Mouse (Mus musculus): Measurements from ENCODE around the gene Rnf151.

Gene Rnf151

DNA sequence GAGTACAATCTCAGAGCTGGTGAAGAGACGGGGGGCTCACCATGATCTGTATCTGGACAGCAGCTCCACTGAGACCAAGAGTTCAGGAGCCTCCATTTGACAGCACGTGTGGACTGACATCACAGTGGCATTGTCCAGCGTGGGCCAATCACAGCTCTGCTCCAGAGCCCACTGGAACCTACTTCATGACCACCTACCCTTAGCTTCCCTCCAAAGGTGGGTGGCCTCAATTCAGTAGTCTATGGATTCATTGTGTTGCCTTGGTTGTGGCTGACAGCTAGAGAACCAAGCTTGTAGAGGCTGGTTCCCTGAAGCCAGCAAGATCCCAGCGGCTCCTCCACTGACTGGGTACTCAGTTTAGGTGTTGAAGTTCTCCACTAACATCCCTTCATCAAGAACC is at the start of gene Rnf151, which contains the start of gene Rps2:
TSS of gene Rnf151 (minus strand) at position 121 of the 400 bp plus-strand sequence.
TSS of gene Rps2 (plus strand) at position 174 of the 400 bp plus-strand sequence.
- no peak for DNase-seq (ENCODE audit: low spot score in 2 of 2)

- DNase-seq (ENCODE audit: low spot score in 2 of 2): no peak
Observed at GRCm38 (mm10) chr17:24766266-24766875, 48.5 kb upstream of the Rnf151 start.

DNA sequence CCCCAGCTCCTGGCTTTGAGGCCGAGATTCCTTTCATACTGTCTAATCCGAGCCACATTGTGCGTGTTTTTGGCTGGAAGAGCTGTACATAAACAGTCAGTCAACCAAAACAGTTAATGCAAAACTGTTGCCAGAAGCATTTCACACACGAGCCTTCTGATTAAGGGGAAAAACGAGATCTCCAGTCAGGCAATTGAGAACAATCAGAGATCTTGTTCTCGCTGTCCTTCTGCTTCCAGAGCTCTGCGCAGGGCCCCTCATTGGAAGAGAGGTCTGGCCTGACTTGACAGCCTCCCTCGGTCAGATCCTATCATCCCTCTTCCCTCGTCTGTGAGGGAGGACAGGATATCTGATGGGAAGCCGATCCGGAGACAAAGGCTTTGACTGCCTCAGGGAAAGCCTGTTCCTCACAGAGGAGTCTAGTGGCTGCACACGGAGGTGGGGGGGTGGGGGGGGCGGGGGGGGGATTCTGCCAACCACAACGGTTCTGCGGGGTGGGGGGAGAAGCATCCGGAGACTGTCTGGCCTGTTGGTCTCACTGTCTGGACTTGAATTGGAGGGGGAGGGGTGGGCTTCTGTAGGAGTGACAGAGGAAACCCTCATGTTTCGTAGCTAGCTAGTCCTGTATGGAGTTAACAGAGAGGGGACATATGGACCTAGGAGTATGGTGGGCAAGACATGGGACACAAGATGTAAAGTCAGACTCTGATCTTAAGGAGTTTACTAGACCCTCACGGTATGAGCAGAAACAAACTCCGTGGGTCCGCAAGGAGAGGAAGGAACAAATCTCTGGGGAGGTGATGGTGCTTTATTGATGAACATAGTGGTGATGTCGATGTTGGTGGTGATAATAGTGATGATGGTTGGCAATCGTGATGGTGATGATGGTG is 47.4 kb upstream of the Rnf151 start:
- no peak for DNase-seq (ENCODE audit: low spot score in 2 of 2)

DNA sequence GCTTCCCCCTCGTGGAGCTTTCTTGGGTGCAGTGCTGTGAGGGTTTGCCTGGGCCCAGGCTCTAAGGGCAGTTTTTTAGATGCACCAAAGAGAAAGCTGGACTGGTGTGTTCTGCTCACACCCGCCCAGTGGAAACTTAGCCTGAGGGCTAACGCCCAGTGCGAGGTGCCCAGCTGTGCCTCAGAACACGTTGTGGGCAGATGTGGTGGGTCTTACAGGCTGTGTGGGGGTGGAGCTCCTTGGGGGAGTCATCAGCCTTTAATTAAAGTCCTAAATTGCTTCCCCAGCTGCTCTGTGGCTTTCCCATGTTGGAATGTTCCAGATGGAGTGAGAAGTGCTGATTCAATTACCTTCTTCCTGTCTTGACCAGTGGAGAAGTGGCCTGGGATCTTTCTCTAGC is 43.3 kb upstream of the Rnf151 start:
- no peak for DNase-seq (ENCODE audit: low spot score in 2 of 2)

- no peak for DNase-seq (ENCODE audit: low spot score in 2 of 2)
Observed at GRCm38 (mm10) chr17:24757394-24757793, 39.5 kb upstream of the Rnf151 start.

DNA sequence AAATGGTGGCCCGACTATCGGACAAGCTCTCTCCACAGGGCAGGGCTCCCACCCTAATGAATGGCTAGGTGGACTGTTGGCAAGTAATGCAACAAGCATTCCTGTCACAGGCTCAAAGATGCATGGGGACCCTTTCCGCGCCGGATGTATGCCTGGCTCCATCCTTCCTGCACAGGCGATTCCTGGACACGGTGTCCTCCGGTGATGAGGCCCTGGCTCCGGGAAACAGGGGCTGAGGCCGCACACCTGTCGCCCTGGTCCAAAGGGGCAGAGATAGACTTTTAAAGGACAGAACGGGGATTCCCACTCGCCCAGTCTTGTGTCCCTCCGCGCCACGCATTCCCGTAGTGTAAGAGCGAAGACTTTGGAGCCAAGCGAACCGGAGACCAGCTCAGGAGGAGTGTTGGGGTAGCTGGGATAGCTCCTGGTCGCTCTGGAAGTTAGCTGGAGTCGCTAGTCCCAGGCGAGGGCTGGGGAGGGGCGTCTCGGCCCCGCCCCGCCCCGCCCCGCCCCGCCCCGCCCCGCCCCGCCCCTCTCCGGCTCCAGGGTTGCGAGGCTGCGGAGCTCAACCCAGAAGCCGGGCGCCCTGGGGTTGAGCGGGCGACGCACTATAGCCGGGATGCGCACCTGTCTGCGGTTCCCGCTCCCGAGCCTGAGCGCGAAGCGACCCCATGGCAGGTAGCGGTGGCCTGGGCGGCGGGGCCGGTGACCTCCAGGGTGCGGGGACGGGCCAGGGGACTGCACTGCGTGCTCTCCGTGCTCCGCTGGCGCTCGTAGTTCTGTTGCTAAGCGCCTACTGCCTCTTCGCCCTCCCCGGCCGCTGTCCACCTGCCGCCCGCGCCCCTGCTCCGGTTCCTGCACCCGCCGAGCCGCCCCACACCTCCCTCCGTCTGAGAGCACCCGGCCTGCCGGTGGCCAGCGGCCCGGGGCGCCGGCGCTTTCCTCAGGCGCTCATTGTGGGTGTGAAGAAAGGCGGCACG is 34.8 kb upstream of the Rnf151 start, which contains the start of gene Hs3st6:
TSS of gene Hs3st6 (plus strand) at position 574 of the 980 bp plus-strand sequence.
- no peak for DNase-seq (ENCODE audit: low spot score in 2 of 2)

GRCm38 (mm10) chr17:24751528-24751927 is 33.7 kb upstream of the Rnf151 start:
- peak in 1 of 2 experiments; percentile 21 for DNase-seq (ENCODE audit: low spot score in 2 of 2)

- DNase-seq (ENCODE audit: low spot score in 2 of 2): no peak
Observed at GRCm38 (mm10) chr17:24746986-24747385, 29.1 kb upstream of the Rnf151 start.

DNA sequence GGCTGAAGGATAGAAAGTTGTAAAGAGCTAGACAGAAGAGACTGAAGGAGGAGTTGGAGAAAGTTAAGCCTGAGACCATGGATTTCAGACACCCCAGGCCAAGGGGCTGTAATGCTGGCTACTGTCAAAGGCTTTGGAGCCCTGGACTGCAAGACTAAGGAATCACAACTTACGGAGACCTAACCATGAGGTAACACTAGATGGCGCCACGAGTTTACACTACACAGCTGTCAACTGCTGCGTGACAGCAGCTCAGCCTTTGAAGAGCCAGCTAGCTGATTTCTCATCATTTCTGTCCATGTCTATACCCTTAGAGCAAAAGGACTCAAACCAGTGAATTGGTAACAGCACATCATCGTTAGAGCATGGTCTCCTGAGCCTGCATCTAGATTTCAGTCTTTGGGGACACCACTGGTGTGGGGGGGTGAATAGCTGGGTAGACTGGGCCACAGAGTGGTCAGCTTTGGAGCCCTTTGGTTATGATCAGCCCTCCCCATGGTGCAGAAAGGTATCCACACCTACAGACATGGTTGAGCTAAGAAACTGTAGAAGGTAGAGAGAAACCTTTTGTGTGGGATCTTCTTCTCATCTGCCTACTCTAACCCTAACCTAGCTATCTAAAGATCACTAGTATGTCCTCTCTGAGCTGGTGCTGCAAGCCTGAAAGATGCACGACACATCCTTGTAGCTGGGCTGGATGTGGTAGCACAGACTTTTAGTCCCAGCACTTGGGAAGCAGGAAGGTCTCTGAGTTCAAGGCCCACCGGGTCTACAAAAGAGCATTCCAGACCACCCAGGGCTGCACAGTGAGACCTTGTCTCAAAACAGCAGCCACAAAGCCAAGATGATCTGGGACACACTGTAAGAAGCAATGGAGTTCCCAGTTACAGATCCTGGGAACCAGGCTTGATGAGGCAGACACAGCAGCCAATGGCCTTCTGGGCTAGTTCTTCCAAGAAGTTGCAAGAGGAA is 27.9 kb upstream of the Rnf151 start:
- DNase-seq (ENCODE audit: low spot score in 2 of 2): peak; percentile 72 to 84

DNA sequence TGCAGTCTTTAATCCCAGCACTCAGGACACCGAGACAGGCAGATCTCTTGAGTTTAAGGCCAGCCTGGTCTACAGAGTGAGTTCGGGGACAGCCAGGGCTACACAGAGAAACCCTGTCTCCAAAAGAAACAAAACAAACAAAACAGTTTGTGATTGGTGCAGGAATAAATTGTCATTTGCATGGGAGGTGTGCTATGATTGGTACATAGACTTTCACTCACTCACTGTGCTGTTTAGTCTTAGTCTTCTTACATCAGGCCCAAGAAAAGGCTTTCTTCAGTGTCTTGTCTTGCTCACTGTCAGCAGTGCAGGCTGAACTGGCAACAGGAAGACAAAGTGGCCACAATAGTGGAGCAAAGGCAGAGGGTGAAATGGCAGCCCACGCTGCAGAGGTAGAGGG is 26.5 kb upstream of the Rnf151 start:
- DNase-seq (ENCODE audit: low spot score in 2 of 2): no peak

GRCm38 (mm10) chr17:24743896-24744295 is 26.0 kb upstream of the Rnf151 start:
- no peak for DNase-seq (ENCODE audit: low spot score in 2 of 2)

DNA sequence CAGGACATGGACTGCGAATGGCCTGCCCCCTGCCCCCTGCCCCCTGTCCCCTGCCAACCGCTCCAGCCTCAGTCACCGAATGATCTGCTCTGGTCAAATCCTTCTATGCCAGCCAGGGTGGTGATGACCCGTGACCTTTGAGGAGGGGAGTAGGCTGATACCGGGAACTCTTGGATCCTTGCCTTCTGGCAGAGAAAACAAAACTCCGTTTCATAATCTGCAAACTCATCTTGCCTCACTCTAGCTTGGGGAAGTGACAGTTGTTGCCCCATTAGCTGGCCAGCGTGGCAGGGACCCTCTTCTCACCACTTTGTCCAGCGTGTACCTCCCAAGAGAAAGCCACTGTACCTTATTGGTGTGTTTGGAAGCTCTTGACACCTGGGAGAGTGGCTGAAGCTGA is 24.4 kb upstream of the Rnf151 start:
- DNase-seq (ENCODE audit: low spot score in 2 of 2): no peak

DNA sequence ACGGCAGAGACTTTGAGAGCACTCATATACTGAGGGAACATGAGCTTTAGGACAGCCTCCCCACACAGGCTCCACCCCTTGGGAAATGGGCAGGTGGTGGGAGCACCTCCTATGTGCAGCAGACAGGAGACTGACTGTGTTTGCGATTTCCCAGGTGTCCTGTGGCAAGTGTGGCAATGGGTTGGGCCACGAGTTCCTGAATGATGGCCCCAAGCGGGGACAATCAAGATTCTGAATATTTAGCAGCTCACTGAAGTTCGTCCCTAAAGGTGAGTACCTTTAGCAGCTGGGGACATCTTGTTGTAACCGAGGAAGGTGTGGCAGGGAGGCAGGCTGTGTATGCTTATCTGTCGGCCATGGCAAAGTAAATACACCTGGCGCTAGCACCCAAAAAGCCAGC is 22.1 kb upstream of the Rnf151 start:
- DNase-seq (ENCODE audit: low spot score in 2 of 2): no peak

- DNase-seq (ENCODE audit: low spot score in 2 of 2): no peak
Observed at GRCm38 (mm10) chr17:24738238-24738637, 20.4 kb upstream of the Rnf151 start.

DNA sequence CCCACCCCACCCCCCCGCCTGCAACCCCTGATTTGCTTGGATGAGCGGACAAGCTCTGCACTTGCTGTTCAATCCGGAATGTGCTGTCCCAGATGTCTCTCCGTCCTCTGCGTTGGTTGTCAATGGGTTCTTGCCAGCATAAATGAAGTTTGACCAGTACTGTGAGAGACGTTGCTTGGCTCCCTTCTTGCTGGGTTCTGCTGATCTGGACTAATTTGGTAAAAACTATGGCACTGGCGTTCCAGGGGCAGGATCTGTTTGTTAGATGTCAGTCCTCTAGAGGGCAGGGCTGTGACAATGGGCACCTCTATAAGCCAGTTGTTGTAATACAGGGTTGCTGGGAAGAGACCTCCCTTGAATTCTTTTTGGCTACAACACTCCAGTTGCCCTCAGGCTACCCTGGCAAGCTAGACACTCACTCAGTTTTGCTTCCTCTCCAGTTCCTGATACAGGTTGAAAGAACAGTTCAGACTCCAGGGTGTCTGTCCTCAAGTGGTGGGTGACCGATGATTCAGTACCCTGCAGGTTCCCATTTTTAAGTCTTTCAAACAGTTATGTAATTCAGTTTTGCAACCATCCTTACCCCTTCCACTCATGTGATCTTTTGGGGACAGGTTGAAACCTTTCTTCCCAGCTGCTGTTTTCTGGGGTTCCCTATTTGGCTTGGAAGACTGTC is 19.4 kb upstream of the Rnf151 start:
- no peak for DNase-seq (ENCODE audit: low spot score in 2 of 2)

DNA sequence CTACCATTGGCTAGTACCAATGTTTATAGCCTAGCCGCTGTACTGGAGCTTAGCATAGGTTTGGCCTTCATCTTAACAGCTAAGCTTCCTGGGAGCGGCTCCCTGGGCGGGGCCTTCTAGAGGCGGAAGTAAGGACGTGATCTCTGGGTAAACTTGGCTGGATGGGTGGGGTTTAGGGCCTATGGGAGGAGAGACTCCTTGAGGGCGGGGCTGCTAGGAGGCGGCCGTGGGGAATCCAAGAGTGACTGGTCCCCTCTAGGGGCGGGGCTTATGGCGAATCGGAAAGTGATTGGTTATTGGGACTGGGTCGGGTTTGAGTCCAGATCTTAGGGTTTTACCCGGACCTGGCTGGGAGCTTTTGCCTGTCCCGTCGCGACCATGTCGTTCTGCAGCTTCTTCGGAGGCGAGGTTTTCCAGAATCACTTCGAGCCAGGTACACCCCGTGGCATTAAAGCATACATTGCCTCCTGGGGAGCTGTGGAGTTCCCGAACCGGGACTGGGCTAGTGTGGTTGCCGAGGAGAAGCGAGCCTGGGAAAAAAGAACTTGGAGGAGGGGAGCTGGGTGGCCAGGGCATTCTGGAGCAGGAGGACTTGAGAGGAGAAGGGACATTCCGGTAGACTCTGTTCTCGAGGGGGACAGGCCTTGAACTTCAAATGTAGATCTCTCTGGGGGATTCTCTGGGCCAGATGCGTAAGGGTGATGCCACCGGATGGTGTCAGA is 18.6 kb upstream of the Rnf151 start, which contains the start of gene Msrb1:
TSS of gene Msrb1 (plus strand) at position 313 of the 722 bp plus-strand sequence.
- peak; percentile 96 to 97 for DNase-seq (ENCODE audit: low spot score in 2 of 2)

- DNase-seq (ENCODE audit: low spot score in 2 of 2): no peak
Observed at GRCm38 (mm10) chr17:24735446-24735845, 17.6 kb upstream of the Rnf151 start.

DNA sequence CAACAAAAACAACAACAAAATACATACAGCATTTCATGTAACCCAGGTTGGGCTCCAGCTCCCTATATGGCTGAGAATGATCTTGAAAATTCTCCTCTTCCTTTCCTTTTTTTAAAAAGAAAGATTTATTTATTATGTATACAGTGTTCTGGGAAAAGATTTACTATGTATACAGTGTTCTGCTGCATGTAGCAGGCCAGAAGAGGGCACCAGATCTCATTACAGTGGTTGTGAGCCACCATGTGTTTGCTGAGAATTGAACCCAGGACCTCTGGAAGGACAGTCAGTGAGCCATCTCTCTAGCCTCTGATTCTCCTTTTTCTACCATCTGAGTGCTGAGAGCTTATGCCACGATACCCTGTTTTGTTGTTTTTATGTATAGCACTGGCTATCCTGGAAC is 16.6 kb upstream of the Rnf151 start:
- DNase-seq (ENCODE audit: low spot score in 2 of 2): no peak

- no peak for DNase-seq (ENCODE audit: low spot score in 2 of 2)
Observed at GRCm38 (mm10) chr17:24733434-24734050, 15.7 kb upstream of the Rnf151 start.
